Mouse (Mus musculus) myocyte (in vitro differentiated cells): ENCODE measurements around the gene Lenep.

ENCODE experiments used
- CEBPB ChIP-seq: IDR thresholded peaks from 2 replicates; pipeline ENCODE4 v1.6.1; 2011; ENCODE audit warnings: mild to moderate bottlenecking, moderate library complexity; ENCODE audit not compliant: poor library complexity, insufficient read depth, severe bottlenecking
- E2F4 ChIP-seq: IDR thresholded peaks from one replicate; pipeline ENCODE4 v1.6.1; 2011; ENCODE audit warnings: mild to moderate bottlenecking, control low read depth, moderate library complexity; ENCODE audit not compliant: insufficient read depth
- MAX ChIP-seq: IDR thresholded peaks from one replicate; pipeline ENCODE4 v1.6.1; 2011; ENCODE audit warnings: low read depth, mild to moderate bottlenecking, control low read depth
- MYOD1 ChIP-seq, 3 experiments: IDR thresholded peaks; one replicate each; pipeline ENCODE4 v1.6.1; 2011; ENCODE audit warnings: control low read depth in 2 of 3, low read depth in 2 of 3, mild to moderate bottlenecking in 2 of 3, moderate library complexity in 1 of 3; ENCODE audit not compliant: insufficient read length in 2 of 3, control insufficient read depth in 1 of 3
- MYOG ChIP-seq, 3 experiments: IDR thresholded peaks; one replicate each; pipeline ENCODE4 v1.6.1; 2011; ENCODE audit warnings: control low read depth in 2 of 3, low read depth in 2 of 3, mild to moderate bottlenecking in 2 of 3; ENCODE audit not compliant: insufficient read length in 2 of 3, control insufficient read depth in 1 of 3, insufficient read depth in 1 of 3
- POLR2A ChIP-seq: IDR thresholded peaks from one replicate; pipeline ENCODE4 v1.6.1; 2011; ENCODE audit warnings: low read depth, mild to moderate bottlenecking, control low read depth, moderate library complexity; ENCODE audit not compliant: insufficient read length
- POLR2AphosphoS2 ChIP-seq: IDR thresholded peaks from one replicate; pipeline ENCODE4 v1.6.1; 2011; ENCODE audit warnings: low read depth, control low read depth; ENCODE audit not compliant: insufficient read length
- REST ChIP-seq: IDR thresholded peaks from one replicate; pipeline ENCODE4 v1.6.1; 2011; ENCODE audit warnings: mild to moderate bottlenecking, control low read depth, moderate library complexity; ENCODE audit not compliant: insufficient read depth, insufficient read length
- TCF12 ChIP-seq: IDR thresholded peaks from one replicate; pipeline ENCODE4 v1.6.1; 2011; ENCODE audit warnings: mild to moderate bottlenecking, control low read depth; ENCODE audit not compliant: poor library complexity, insufficient read depth, severe bottlenecking
- USF1 ChIP-seq: IDR thresholded peaks from one replicate; pipeline ENCODE4 v1.6.1; 2011; ENCODE audit warnings: low read depth, mild to moderate bottlenecking, control low read depth, moderate library complexity

GRCm38 (mm10) chr3:89361675-89362074 lies 40.9 kb downstream of the Lenep start, which contains the start of gene Dcst2:
- no peak for TF ChIP-seq POLR2AphosphoS2
- TF ChIP-seq POLR2A, result no peak
- TF ChIP-seq TCF12, result no peak
- TF ChIP-seq MAX, result no peak
- no peak for TF ChIP-seq USF1
- TF ChIP-seq MYOD1 (IDR thresholded peaks at IDR 0.05; ENCODE audit: control insufficient read depth in 1 of 3, insufficient read length in 2 of 3, low read depth in 2 of 3), result no peak
- no peak for TF ChIP-seq E2F4
- no peak for TF ChIP-seq REST
- TF ChIP-seq MYOG (IDR thresholded peaks at IDR 0.05; ENCODE audit: control insufficient read depth in 1 of 3, insufficient read depth in 1 of 3, insufficient read length in 2 of 3, low read depth in 2 of 3), result no peak
- TF ChIP-seq CEBPB, result no peak
